Mouse (Mus musculus) spleen, embryonic (tissue): ENCODE data around the gene Srgn.
"Not testable (repeated sequence)": the region's sequence is repeated elsewhere in the genome, so short reads cannot be mapped to it uniquely, and the experiment has no call there.

Source experiments
- CTCF ChIA-PET: fragments of 350-600 bp; sonication (Branson Sonifier 250); formaldehyde crosslinking; loops from one replicate; lab custom pipeline; 2022; lab: Charles Lee

The Srgn gene

GRCm38 (mm10) chr10:62488266-62488665, 39.0 kb downstream of the Srgn start:
- CTCF ChIA-PET: interaction anchor here (0.6 kb wide), 1 partner anchor 58 kb away, joined by 8 read pairs; no protein-coding TSS in a partner anchor

- CTCF ChIA-PET: interaction anchor here (0.6 kb wide), 1 partner anchor 147 kb away, joined by 3 read pairs; no protein-coding TSS in a partner anchor
These were observed 40.4 kb downstream of the Srgn start, which contains the start of gene Vps26a for GRCm38 (mm10) chr10:62486618-62487415. Vps26a (minus strand) TSS chr10:62486805.

- CTCF ChIA-PET: interaction anchor here (0.6 to 1.4 kb wide), 3 partner anchors 21 to 740 kb away, joined by 3 to 5 read pairs (median 4); no protein-coding TSS in a partner anchor
These were observed 41.2 kb downstream of the Srgn start for GRCm38 (mm10) chr10:62485878-62486582.

GRCm38 (mm10) chr10:62481108-62481852, 46.0 kb downstream of the Srgn start:
- CTCF ChIA-PET: no interaction called here

- CTCF ChIA-PET: no interaction called here
These were observed 50.3 kb downstream of the Srgn start for GRCm38 (mm10) chr10:62476980-62477379.

GRCm38 (mm10) chr10:62474944-62475343, 52.3 kb downstream of the Srgn start:
- CTCF ChIA-PET: no interaction called here

GRCm38 (mm10) chr10:62471105-62471504, 56.1 kb downstream of the Srgn start:
- CTCF ChIA-PET: interaction anchor here (0.6 kb wide), 1 partner anchor 20 kb away, joined by 6 read pairs; no protein-coding TSS in a partner anchor

GRCm38 (mm10) chr10:62469736-62470135, 57.5 kb downstream of the Srgn start:
- CTCF ChIA-PET: no interaction called here

- CTCF ChIA-PET: no interaction called here
These were observed 65.9 kb downstream of the Srgn start for GRCm38 (mm10) chr10:62461321-62461720.

GRCm38 (mm10) chr10:62452001-62452400, 75.2 kb downstream of the Srgn start:
- CTCF ChIA-PET: not testable (repeated sequence)

- CTCF ChIA-PET: no interaction called here
These were observed 77.0 kb downstream of the Srgn start for GRCm38 (mm10) chr10:62450280-62450640.

GRCm38 (mm10) chr10:62449364-62450279, 77.6 kb downstream of the Srgn start, which contains the start of the genes 4930507D05Rik and Supv3l1:
4930507D05Rik (plus strand) TSS chr10:62449489.
Supv3l1 (minus strand) TSS chr10:62449738.
- CTCF ChIA-PET: no interaction called here
